Mouse (Mus musculus) inflammation-experienced regulatory T-cells, adult 6 months (primary cell): ENCODE data around the gene Slc30a2. TPM values are rescaled to one million over a fixed set of nuclear protein-coding genes. Genes with fewer than 3 reads are reported as not detected.
"Not testable (repeated sequence)": the region's sequence is repeated elsewhere in the genome, so short reads cannot be mapped to it uniquely, and the experiment has no call there.

Source experiments
- ATAC-seq: one replicate; pipeline ENCODE4 v1.8.0; 2017
- polyA plus RNA-seq, 3 experiments: library from polyadenylated mRNA; unstranded; fragments of 100-300 nt; shearing (Covaris generic); gene quantifications; one replicate each; pipeline ENCODE4 v1.2.1; 2017

The Slc30a2 gene
- polyA plus RNA-seq, result under 1 TPM; 0.21 to 0.34 (median 0.29) TPM

- ATAC-seq, result no peak
Observed at GRCm38 (mm10) chr4:134343071-134344031, at the start of gene Slc30a2. Slc30a2 (plus strand) TSS chr4:134343181.

- no peak for ATAC-seq
Observed at GRCm38 (mm10) chr4:134293692-134294163, 49.3 kb upstream of the Slc30a2 start.

- ATAC-seq, result not testable (repeated sequence)
Observed at GRCm38 (mm10) chr4:134296096-134296495, 46.9 kb upstream of the Slc30a2 start.

GRCm38 (mm10) chr4:134296523-134296922 lies 46.5 kb upstream of the Slc30a2 start:
- ATAC-seq, result no peak

GRCm38 (mm10) chr4:134297369-134297768 lies 45.6 kb upstream of the Slc30a2 start:
- ATAC-seq, result no peak

GRCm38 (mm10) chr4:134298626-134299497 lies 44.1 kb upstream of the Slc30a2 start:
- no peak for ATAC-seq

GRCm38 (mm10) chr4:134299498-134299810 lies 43.5 kb upstream of the Slc30a2 start:
- no peak for ATAC-seq

- no peak for ATAC-seq
Observed at GRCm38 (mm10) chr4:134300316-134300715, 42.7 kb upstream of the Slc30a2 start.

GRCm38 (mm10) chr4:134302084-134302483 lies 40.9 kb upstream of the Slc30a2 start:
- no peak for ATAC-seq

- ATAC-seq, result no peak
Observed at GRCm38 (mm10) chr4:134306963-134307362, 36.0 kb upstream of the Slc30a2 start.

- no peak for ATAC-seq
Observed at GRCm38 (mm10) chr4:134307367-134308072, 35.5 kb upstream of the Slc30a2 start.

- ATAC-seq, result no peak
Observed at GRCm38 (mm10) chr4:134310106-134310505, 32.9 kb upstream of the Slc30a2 start.

- no peak for ATAC-seq
Observed at GRCm38 (mm10) chr4:134310656-134311055, 32.3 kb upstream of the Slc30a2 start.

- ATAC-seq, result no peak
Observed at GRCm38 (mm10) chr4:134311784-134312183, 31.2 kb upstream of the Slc30a2 start.

GRCm38 (mm10) chr4:134312341-134312740 lies 30.6 kb upstream of the Slc30a2 start:
- no peak for ATAC-seq

GRCm38 (mm10) chr4:134312901-134313300 lies 30.1 kb upstream of the Slc30a2 start:
- no peak for ATAC-seq

- no peak for ATAC-seq
Observed at GRCm38 (mm10) chr4:134314081-134314655, 28.8 kb upstream of the Slc30a2 start.

- ATAC-seq, result no peak
Observed at GRCm38 (mm10) chr4:134314876-134315275, 28.1 kb upstream of the Slc30a2 start, which contains the start of gene Trim63. Trim63 (plus strand) TSS chr4:134315120.

- ATAC-seq, result no peak
Observed at GRCm38 (mm10) chr4:134315470-134315869, 27.5 kb upstream of the Slc30a2 start.

GRCm38 (mm10) chr4:134316390-134316789 lies 26.6 kb upstream of the Slc30a2 start:
- no peak for ATAC-seq

- no peak for ATAC-seq
Observed at GRCm38 (mm10) chr4:134319074-134319473, 23.9 kb upstream of the Slc30a2 start.

GRCm38 (mm10) chr4:134319674-134320073 lies 23.3 kb upstream of the Slc30a2 start:
- no peak for ATAC-seq
